Mouse (Mus musculus) ZHBTc4 (cell line): Measurements from ENCODE around the gene Ell2.

ENCODE experiments used
- DNase-seq: peaks from one replicate; pipeline ENCODE4 v3.0.0-alpha.2; 2011; ENCODE audit warnings: low read depth, low spot score

The Ell2 gene

GRCm38 (mm10) chr13:75733594-75734161 is 27.1 kb downstream of the Ell2 start:
- no peak for DNase-seq

GRCm38 (mm10) chr13:75734231-75734630 is 27.7 kb downstream of the Ell2 start:
- DNase-seq: no peak

- no peak for DNase-seq
These were observed 29.0 kb downstream of the Ell2 start for GRCm38 (mm10) chr13:75735606-75736005.

- DNase-seq: no peak
These were observed 31.4 kb downstream of the Ell2 start for GRCm38 (mm10) chr13:75737991-75738390.

DNA sequence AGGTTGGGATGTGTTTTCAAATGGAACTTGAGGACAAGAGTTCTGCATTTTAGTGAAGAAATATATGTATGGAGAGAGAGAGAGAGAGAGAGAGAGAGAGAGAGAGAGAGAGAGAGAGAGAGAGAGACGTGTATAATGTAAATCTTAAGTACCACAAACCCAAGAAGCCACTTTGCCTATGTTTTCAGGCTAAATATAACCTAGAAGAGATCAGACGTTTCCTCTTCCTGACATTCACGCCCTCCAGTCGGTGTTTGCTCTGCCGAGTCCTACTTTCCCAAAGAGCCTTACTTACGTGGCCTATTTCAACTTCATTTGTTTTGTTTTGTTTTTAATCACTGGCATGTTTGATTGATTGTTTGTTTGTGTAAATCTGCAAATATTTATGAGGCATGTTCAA is 32.0 kb downstream of the Ell2 start:
- no peak for DNase-seq

- DNase-seq: no peak
These were observed 32.4 kb downstream of the Ell2 start for GRCm38 (mm10) chr13:75738957-75739356.

- DNase-seq: no peak
These were observed 33.5 kb downstream of the Ell2 start for GRCm38 (mm10) chr13:75740018-75740417.

- no peak for DNase-seq
These were observed 34.6 kb downstream of the Ell2 start for GRCm38 (mm10) chr13:75741119-75741518.

DNA sequence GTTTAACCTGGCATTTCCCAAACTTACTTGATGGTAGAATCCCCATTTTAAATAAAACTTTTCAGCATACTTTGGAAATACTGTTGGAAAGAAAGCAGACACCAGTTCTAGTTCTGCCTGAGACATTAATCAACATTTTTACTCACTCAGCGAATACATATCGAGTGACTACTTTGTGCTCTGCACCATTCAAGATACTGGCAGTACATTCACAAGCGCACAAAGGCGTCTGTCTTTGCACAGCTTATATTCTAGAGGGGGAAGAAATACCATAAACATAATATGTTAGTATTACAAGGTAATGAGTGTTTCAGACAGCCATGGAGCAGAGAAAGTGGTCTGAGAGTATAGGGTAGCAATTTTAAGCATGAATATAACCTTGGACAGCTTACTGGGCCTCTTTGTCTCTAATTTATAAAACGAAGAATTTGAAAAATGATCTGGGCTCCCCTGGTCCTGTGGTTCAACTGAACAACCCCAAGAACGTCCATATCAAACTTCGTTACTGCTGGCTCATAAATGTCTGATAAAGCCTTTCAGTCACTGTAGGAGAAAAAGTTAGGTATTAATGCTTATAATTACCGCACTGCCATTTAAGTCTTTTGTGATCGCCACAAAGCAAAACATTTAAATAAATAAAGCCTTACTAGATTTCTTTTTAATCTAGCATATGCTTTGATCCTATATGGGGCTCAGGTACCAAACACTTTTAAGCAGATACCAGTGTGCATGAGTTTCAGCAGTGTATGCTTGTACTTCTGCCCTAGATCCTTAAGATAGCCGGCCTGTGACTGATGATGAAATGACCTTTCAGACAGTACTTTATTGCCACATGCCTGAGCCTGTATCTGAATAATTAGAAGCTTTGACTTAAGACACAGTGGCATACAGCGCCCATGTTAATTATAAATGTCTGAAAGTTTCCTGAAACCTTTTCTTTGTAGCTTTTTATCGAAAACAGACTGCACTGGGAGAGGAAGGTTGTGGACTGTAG is 35.5 kb downstream of the Ell2 start:
- no peak for DNase-seq

- no peak for DNase-seq
These were observed 36.4 kb downstream of the Ell2 start for GRCm38 (mm10) chr13:75742970-75743369.

GRCm38 (mm10) chr13:75744065-75744464 is 37.5 kb downstream of the Ell2 start:
- no peak for DNase-seq

GRCm38 (mm10) chr13:75745328-75745727 is 38.8 kb downstream of the Ell2 start:
- DNase-seq: no peak

- no peak for DNase-seq
These were observed 40.7 kb downstream of the Ell2 start for GRCm38 (mm10) chr13:75747265-75747664.

GRCm38 (mm10) chr13:75748685-75749084 is 42.1 kb downstream of the Ell2 start:
- no peak for DNase-seq

GRCm38 (mm10) chr13:75750785-75751184 is 44.2 kb downstream of the Ell2 start:
- DNase-seq: no peak

- no peak for DNase-seq
These were observed 45.8 kb downstream of the Ell2 start for GRCm38 (mm10) chr13:75752216-75752938.

GRCm38 (mm10) chr13:75754398-75754797 is 47.8 kb downstream of the Ell2 start:
- no peak for DNase-seq

GRCm38 (mm10) chr13:75760859-75761548 is 54.4 kb downstream of the Ell2 start:
- DNase-seq: no peak

- no peak for DNase-seq
These were observed 56.2 kb downstream of the Ell2 start for GRCm38 (mm10) chr13:75762759-75763158.

GRCm38 (mm10) chr13:75763280-75763679 is 56.7 kb downstream of the Ell2 start:
- DNase-seq: no peak

DNA sequence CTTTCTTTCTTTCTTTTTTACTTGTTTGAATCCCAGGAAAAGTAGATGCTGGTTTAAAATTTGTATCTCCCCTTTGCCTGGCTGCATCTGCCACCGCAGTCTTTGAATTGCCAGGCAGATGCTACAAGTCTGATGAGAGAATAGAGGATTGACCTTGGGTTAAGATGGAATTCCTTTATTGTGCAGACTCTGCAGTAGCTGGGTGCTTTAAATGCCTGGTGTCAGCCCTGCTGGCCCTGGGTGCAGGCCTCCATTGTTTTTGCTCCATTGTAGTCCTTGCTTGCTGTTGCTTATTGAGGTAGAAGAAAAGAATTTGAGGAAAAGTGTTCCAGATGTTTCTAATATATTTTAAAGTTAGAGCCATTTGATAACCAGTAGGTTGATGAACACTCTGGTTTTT is 59.2 kb downstream of the Ell2 start:
- peak; percentile 80 for DNase-seq

DNA sequence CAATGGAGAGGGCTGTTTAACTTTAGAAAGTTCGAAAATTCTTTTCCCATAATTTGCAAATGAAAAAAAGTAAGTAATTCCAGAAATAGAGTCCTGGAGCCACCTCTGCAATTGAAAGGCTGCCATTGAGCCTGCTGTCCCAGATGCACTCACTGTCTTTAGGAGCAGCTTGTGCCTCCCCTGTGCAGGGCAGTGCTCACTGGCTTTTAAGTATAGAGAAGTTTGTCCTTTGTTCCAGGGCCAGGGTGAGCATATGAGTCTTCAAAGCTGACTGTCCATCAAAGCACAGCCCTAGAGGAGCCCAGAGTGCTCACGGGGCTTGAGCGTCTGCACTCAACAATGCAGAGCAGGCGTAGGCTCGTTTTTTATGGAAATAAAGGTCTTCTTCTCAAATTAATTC is 59.7 kb downstream of the Ell2 start:
- DNase-seq: peak; percentile 69
